Comparison of ENCODE assay signal across 26 mouse cellular contexts in the genomic region with DNA sequence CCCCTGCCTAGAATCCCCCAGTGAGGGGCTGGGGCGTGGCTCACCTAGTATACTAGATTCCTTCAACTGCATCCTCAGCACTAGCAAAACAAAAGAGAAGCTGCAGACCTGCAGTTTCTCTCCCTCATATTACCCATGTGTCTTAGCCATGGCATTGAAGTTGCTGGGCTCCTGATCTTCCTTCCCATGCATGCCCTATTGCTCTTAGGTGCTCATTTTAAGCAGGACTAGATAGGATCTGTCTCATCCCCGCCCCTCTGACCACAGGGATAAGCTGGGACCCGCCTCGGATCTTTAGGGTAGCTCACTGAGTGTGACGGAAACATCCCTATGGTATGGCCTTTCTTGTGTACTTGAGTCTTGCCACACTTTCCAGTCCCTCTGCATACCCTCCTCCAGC.
"Had no signal": no experiment of that assay in that cellular context is flagged by ENCODE, and none has a peak within 500 bp of the region (broad histone marks: within the 10 kb centered on the region; RNA-seq: fewer than 3 reads in every experiment).

No protein-coding gene starts in this region.

- H3K27ac ChIP-seq: embryonic facial prominence, embryonic 10.5 days; embryonic facial prominence, embryonic 12.5 days; embryonic facial prominence, embryonic 13.5 days; embryonic facial prominence, embryonic 15.5 days; forebrain, embryonic 12.5 days; forebrain, embryonic 13.5 days; forebrain, embryonic 15.5 days; heart, adult 2 months; heart, embryonic 10.5 days had no signal

- H3K36me3 ChIP-seq: embryonic facial prominence, embryonic 10.5 days; embryonic facial prominence, embryonic 12.5 days; embryonic facial prominence, embryonic 13.5 days; embryonic facial prominence, embryonic 15.5 days; forebrain, embryonic 12.5 days; forebrain, embryonic 15.5 days had no signal

- H3K4me2 ChIP-seq: embryonic facial prominence, embryonic 12.5 days; embryonic facial prominence, embryonic 13.5 days; embryonic facial prominence, embryonic 15.5 days; forebrain, embryonic 12.5 days; forebrain, embryonic 13.5 days; forebrain, embryonic 15.5 days had no signal

- H3K9ac ChIP-seq: embryonic facial prominence, embryonic 12.5 days; embryonic facial prominence, embryonic 13.5 days; embryonic facial prominence, embryonic 15.5 days; forebrain, embryonic 12.5 days; forebrain, embryonic 13.5 days; forebrain, embryonic 15.5 days; forebrain, postnatal 0 days had no signal

- H3K27me3 ChIP-seq: embryonic facial prominence, embryonic 12.5 days; embryonic facial prominence, embryonic 13.5 days; embryonic facial prominence, embryonic 15.5 days; forebrain, embryonic 12.5 days; forebrain, embryonic 15.5 days had no signal

- DNase-seq: cerebellum, adult 9-10 months; cerebellum, adult 9-11 months; cerebellum, postnatal 10 days; cerebellum, postnatal 14 days; cerebellum, postnatal 25 days; cerebellum, postnatal 36 days; embryo, embryonic 11 days; forebrain, postnatal 0 days; gastrocnemius, postnatal 10 days; gastrocnemius, postnatal 14 days; gastrocnemius, postnatal 25 days; gastrocnemius, postnatal 36 days; heart, adult 11 months; heart, adult 18-20 months; heart, adult 2 months had no signal

- H3K4me1 ChIP-seq: embryonic facial prominence, embryonic 12.5 days; embryonic facial prominence, embryonic 13.5 days; embryonic facial prominence, embryonic 15.5 days; forebrain, embryonic 15.5 days had no signal

- ATAC-seq: forebrain, embryonic 13.5 days; forebrain, embryonic 14.5 days; forebrain, embryonic 15.5 days; forebrain, embryonic 16.5 days; forebrain, postnatal 0 days had no signal

- H3K9me3 ChIP-seq: embryonic facial prominence, embryonic 10.5 days; embryonic facial prominence, embryonic 13.5 days; embryonic facial prominence, embryonic 15.5 days; forebrain, embryonic 12.5 days; forebrain, embryonic 13.5 days; forebrain, embryonic 15.5 days; heart, embryonic 10.5 days had no signal

- H3K4me3 ChIP-seq: embryonic facial prominence, embryonic 10.5 days; embryonic facial prominence, embryonic 12.5 days; embryonic facial prominence, embryonic 13.5 days; embryonic facial prominence, embryonic 15.5 days; erythroblast, embryonic 14.5 days; forebrain, embryonic 12.5 days; forebrain, embryonic 13.5 days; forebrain, embryonic 15.5 days; heart, adult 2 months; heart, embryonic 10.5 days had no signal
